Mouse (Mus musculus) G1E (cell line): Measurements from ENCODE around the gene Angptl2.

Source experiments
- CTCF ChIP-seq: IDR thresholded peaks from 2 replicates; pipeline ENCODE4 v1.5.1; 2012; ENCODE audit warnings: low read depth, low read length, inconsistent platforms, mixed read lengths
- GATA1 ChIP-seq: IDR thresholded peaks from 2 replicates; pipeline ENCODE4 v1.6.1; 2012; ENCODE audit warnings: borderline replicate concordance, low read length, inconsistent platforms, mixed read lengths
- GATA2 ChIP-seq: IDR thresholded peaks from 2 replicates; pipeline ENCODE4 v1.6.1; 2012; ENCODE audit warnings: low read depth, low read length, inconsistent platforms, borderline replicate concordance

DNA sequence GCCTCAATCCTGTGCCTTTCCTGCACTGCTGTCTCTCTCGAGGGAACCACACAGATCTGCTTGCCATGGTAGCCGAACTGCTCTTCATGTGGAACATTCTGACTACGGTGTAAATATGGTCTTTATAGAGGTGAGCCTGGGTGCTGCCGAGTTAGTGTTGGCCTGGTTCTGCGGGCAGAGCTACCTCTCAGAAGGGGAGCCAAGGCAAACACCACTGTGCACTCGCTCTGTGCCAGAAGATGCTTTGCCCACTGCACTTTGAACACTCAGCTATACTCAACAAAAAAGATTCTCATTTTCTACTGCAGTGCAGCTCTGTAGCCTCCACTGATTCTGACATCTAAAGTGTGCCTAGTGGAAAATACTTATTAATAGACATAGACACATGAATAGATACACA, 21.7 kb downstream of the Angptl2 start:
- TF ChIP-seq CTCF (no peak), GATA2 (no peak), GATA1 (no peak)
